Mouse (Mus musculus) embryonic fibroblast, embryonic 13.5 days (primary cell): ENCODE results near the gene Ankrd60.

Experiments
- CTCF ChIP-seq: IDR thresholded peaks from 2 replicates; pipeline ENCODE4 v1.5.1; 2011; ENCODE audit warnings: mild to moderate bottlenecking, control low read depth, low read length, moderate library complexity, borderline replicate concordance; ENCODE audit not compliant: insufficient read depth
- POLR2A ChIP-seq: IDR thresholded peaks from 2 replicates; pipeline ENCODE4 v1.6.1; 2011; ENCODE audit warnings: low read depth, mild to moderate bottlenecking, control low read depth, low read length, moderate library complexity

DNA sequence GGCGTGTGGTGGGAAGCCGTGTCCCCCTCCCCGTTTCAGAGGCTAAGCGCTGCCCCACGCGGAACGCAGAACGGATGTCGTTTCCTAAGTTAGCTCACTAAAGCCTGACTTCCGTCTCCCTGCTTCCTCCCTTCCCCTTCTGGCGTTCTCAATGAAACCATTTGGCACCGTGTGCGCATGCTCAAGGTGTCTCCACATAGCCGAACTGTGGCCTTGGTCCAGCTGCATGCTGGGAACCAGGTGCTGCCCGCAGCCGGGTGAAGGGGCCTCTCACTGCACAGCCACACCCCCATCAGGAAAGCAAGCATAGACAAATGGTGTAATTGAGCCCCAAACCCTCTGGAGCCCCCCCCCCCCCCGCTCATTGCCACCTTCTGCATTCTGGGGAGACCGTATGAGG, 42.8 kb downstream of the Ankrd60 start:
- no peak for TF ChIP-seq CTCF
- TF ChIP-seq POLR2A = no peak
